Mouse (Mus musculus): ENCODE results near the gene Mettl7a2. TPM values are rescaled to one million over a fixed set of nuclear protein-coding genes. Genes with fewer than 3 reads are reported as not detected.
"Not testable (repeated sequence)": the region's sequence is repeated elsewhere in the genome, so short reads cannot be mapped to it uniquely, and the experiment has no call there.

Mettl7a2 gene
- total and polyA plus RNA-seq, 2 experiments from 2014 or later = not detected

DNA sequence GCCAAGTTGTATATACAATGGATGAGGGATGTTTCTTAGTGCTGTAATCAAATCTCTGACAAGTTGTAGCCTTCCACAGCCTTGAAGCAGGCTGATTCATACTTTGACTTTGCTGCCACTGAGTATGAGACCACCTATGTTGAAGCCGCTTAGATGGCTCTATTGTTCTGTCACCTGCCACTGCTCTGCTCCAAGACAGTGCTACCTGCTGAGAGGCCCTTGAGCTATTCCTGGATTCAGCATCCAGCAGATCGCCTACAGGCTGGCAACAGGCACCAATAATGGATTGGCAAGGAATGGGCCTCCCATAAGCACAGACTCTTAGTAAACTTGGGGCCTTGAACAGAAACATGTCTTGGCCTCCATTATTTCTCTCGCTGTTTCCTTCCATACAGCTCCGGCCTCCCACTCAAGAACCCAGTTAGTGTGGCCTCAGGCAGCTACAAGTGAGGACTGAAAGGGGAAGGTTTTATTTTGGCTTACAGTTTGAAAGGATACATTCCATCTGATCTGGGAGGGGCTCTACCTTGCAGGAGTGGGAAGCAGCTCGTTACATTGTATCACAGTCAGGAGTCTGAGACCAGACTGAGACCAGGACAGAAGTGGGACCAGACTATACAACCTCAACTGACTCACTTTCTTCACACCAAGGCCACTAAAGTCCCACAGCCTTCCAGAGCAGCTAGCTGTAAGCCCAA, 38.4 kb upstream of the Mettl7a2 start:
- Histone ChIP-seq H3K4me3 (ENCODE audit: low read length) (no peak overlapping the region), H3K27ac (no peak overlapping the region), H3K27me3 (ENCODE audit: insufficient read depth, low read length) (no peaks in the 10 kb centered on the region), H3K9me3 (ENCODE audit: low read length) (no peaks in the 10 kb centered on the region), H3K9ac (replicated peaks; ENCODE audit: low read length) (no peak overlapping the region), H3K36me3 (ENCODE audit: insufficient read depth, low read length) (no peaks in the 10 kb centered on the region), H3K4me2 (ENCODE audit: low read depth, low read length) (no peak overlapping the region), H3K4me1 (ENCODE audit: insufficient read depth, low read length) (no peaks in the 10 kb centered on the region)
- ATAC-seq = no peak
- TF ChIP-seq CTCF (IDR thresholded peaks at IDR 0.05; ENCODE audit: low read depth) = no peak
- WGBS = 82% methylated on average over 5 of the region's 5 CpGs
- DNase-seq (ENCODE audit: low spot score) = no peak

DNA sequence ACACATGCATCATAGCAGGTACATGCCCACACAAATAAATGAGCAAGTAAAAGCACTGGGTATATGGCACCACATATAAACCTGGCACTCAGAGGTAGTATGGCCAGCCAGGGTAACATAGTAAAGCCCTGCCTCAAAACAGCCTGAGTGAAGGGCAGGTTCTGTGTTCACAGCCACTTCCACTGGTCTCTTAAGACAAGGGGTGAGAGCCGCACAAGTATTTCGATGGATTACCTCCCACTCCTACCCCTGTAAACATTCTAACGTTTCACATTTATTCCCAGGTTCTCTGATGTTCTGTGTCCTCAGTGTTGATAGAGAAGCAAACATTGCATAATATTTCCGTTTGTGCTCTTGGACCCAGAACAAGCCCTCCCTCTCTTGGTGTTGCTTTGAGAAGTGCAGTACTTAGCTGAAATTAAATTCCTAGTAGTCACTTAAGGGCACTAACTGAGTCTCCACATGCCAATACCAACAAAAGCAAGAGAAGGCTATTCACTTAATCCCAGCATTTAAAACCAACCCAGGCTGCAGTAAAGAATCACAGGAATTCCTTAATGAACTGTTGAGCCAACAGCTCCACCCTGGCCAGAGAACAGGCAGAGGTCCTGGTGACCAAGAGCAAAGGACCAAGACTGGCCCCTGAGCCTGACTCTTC, 34.9 kb upstream of the Mettl7a2 start:
- H3K36me3 ChIP-seq (ENCODE audit: insufficient read depth, low read length); H3K27me3 ChIP-seq (ENCODE audit: insufficient read depth, low read length); ATAC-seq; H3K9ac ChIP-seq (replicated peaks; ENCODE audit: low read length); DNase-seq (ENCODE audit: low spot score); H3K4me2 ChIP-seq (ENCODE audit: low read depth, low read length); H3K27ac ChIP-seq; H3K9me3 ChIP-seq (ENCODE audit: low read length); H3K4me3 ChIP-seq (ENCODE audit: low read length); H3K4me1 ChIP-seq (ENCODE audit: insufficient read depth, low read length): not testable (repeated sequence)
- 87% methylated on average over 4 of the region's 4 CpGs for WGBS

DNA sequence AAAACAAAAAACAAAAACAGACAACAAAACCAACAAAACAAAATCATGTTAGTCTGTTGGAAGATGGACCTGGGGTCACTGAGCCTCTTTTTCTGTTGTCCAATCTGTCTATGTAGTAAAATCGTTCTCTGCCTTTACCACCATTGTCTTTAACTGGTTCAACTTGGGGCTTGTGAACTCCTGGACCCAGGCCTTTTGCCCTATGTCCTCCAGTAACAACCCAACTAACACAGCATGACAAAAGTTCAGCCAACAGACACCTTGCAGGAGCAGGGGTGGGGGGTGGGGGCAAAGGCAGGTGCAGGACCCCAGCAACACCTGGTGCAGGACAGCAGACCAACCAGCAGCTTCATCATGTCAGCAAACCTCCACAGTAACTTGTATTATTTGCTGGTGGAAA, 33.1 kb upstream of the Mettl7a2 start:
- H3K4me2 ChIP-seq (ENCODE audit: low read depth, low read length) = no peak overlapping the region
- H3K27me3 ChIP-seq (ENCODE audit: insufficient read depth, low read length) = no peaks in the 10 kb centered on the region
- no peaks in the 10 kb centered on the region for H3K36me3 ChIP-seq (ENCODE audit: insufficient read depth, low read length)
- H3K9ac ChIP-seq (replicated peaks; ENCODE audit: low read length) = no peak overlapping the region
- ATAC-seq = no peak
- 96% methylated on average over 1 of the region's 1 CpGs for WGBS
- H3K4me3 ChIP-seq (ENCODE audit: low read length) = no peak overlapping the region
- H3K4me1 ChIP-seq (ENCODE audit: insufficient read depth, low read length) = no peaks in the 10 kb centered on the region
- no peaks in the 10 kb centered on the region for H3K9me3 ChIP-seq (ENCODE audit: low read length)
- no peak for DNase-seq (ENCODE audit: low spot score)
- no peak overlapping the region for H3K27ac ChIP-seq
- TF ChIP-seq CTCF (IDR thresholded peaks at IDR 0.05; ENCODE audit: low read depth) = no peak

DNA sequence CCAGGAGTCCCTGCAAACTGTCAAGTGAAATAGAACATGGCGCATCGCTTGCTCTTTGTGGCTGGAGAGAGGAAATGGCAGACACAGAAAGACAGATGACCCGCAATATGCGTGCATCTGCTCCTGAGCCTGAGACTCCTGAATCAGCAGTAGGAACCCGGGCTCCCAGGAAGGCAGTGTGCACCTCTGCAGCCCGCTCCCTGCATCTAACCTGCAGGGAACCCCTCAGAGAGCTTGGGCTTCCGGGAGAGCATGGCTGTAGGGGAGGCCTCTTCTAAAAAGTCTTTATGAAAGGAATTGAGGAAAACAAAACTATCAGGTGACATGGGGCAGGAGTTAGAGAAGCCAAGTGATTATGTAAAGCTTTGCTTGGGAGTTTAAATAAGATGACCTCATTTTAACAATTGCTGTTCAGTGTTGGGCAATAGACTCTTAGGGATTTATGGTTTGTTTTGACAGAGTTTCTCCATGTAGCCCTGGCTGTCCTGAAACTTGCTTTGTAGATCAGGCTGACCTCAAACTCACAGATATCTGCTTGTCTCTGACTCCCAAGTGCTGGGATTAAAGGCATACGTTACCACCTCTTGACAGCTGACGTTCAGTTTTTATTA, 32.6 kb upstream of the Mettl7a2 start:
- no peak for ATAC-seq
- Histone ChIP-seq H3K9ac (replicated peaks; ENCODE audit: low read length) (no peak overlapping the region), H3K27me3 (ENCODE audit: insufficient read depth, low read length) (no peaks in the 10 kb centered on the region), H3K4me2 (ENCODE audit: low read depth, low read length) (no peak overlapping the region), H3K4me3 (ENCODE audit: low read length) (no peak overlapping the region), H3K9me3 (ENCODE audit: low read length) (no peaks in the 10 kb centered on the region), H3K4me1 (ENCODE audit: insufficient read depth, low read length) (no peaks in the 10 kb centered on the region), H3K27ac (no peak overlapping the region), H3K36me3 (ENCODE audit: insufficient read depth, low read length) (no peaks in the 10 kb centered on the region)
- DNase-seq (ENCODE audit: low spot score) = no peak
- 78% methylated on average over 9 of the region's 9 CpGs for WGBS
- no peak for TF ChIP-seq CTCF (IDR thresholded peaks at IDR 0.05; ENCODE audit: low read depth)

DNA sequence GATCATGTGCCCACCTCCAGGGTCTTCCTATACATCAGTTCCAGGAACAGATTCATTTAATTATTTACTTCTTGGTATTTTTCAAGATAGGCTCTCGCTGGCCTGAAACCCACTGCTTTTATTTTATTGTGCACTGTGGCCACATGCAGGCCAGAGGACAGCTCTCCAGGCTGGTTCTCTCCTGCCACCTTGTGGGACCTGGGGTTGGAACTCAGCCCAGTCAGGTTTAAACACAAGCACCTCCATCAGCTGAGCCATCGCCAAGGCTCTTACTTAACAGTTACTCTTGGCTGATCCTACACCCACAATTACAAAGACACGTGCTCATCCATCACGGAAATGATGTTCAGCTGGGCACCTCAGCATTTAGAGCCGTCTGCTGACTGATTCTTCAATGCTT, 31.9 kb upstream of the Mettl7a2 start:
- peak; percentile 54 for TF ChIP-seq CTCF (IDR thresholded peaks at IDR 0.05; ENCODE audit: low read depth)
- no peaks in the 10 kb centered on the region for H3K27me3 ChIP-seq (ENCODE audit: insufficient read depth, low read length)
- H3K4me1 ChIP-seq (ENCODE audit: insufficient read depth, low read length) = no peaks in the 10 kb centered on the region
- no peak overlapping the region for H3K9ac ChIP-seq (replicated peaks; ENCODE audit: low read length)
- no peak overlapping the region for H3K27ac ChIP-seq
- ATAC-seq = no peak
- no peak overlapping the region for H3K4me2 ChIP-seq (ENCODE audit: low read depth, low read length)
- DNase-seq (ENCODE audit: low spot score) = peak; percentile 55
- H3K9me3 ChIP-seq (ENCODE audit: low read length) = no peaks in the 10 kb centered on the region
- no peak overlapping the region for H3K4me3 ChIP-seq (ENCODE audit: low read length)
- H3K36me3 ChIP-seq (ENCODE audit: insufficient read depth, low read length) = no peaks in the 10 kb centered on the region
- WGBS = 51% methylated on average over 5 of the region's 5 CpGs

DNA sequence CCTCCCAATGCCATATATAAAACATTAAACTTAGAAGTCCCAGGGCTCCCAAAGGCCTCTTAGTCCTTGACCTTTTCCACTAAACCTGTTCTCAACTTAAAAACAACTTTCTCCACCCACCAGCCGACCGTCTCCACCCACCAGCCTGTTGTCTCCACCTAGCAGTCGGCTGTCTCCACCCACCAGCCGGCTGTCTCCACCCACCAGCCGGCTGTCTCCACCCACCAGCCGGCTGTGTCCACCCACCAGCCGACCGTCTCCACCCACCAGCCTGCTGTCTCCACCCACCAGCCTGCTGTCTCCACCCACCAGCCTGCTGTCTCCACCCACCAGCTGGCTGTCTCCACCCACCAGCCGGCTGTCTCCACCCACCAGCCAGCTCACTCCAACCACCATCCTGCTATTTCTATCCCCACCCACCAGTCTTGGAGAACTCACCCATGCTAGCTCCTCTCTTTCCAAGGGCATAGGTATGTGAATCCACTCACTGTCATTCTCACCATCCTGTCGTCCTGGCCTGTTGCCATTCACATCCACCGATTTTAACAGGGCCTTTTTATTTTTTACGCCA, 28.9 kb upstream of the Mettl7a2 start:
- 73% methylated on average over 12 of the region's 12 CpGs for WGBS
- ATAC-seq (no peak), DNase-seq (ENCODE audit: low spot score) (no peak)
- H3K4me3 ChIP-seq (ENCODE audit: low read length) = no peak overlapping the region
- no peaks in the 10 kb centered on the region for H3K9me3 ChIP-seq (ENCODE audit: low read length)
- TF ChIP-seq CTCF (IDR thresholded peaks at IDR 0.05; ENCODE audit: low read depth) = no peak
- H3K27ac ChIP-seq = no peak overlapping the region
- no peak overlapping the region for H3K9ac ChIP-seq (replicated peaks; ENCODE audit: low read length)
- no peaks in the 10 kb centered on the region for H3K27me3 ChIP-seq (ENCODE audit: insufficient read depth, low read length)
- no peak overlapping the region for H3K4me2 ChIP-seq (ENCODE audit: low read depth, low read length)
- no peaks in the 10 kb centered on the region for H3K36me3 ChIP-seq (ENCODE audit: insufficient read depth, low read length)
- no peaks in the 10 kb centered on the region for H3K4me1 ChIP-seq (ENCODE audit: insufficient read depth, low read length)
